Mouse (Mus musculus) left cerebral cortex, postnatal 10 days (tissue): ENCODE data around the gene Capn9. TPM values are rescaled to one million over a fixed set of nuclear protein-coding genes. Genes with fewer than 3 reads are reported as not detected.

Experiments
- DNase-seq, 2 experiments: peaks; one replicate each; pipeline ENCODE4 v3.0.0; 2021 to 2022; ENCODE audit warnings: low spot score in 2 of 2, mixed read lengths in 1 of 2; ENCODE audit errors: extremely low spot score in 1 of 2
- intact Hi-C: fragments of 180-260 bp; cut with DNase I; formaldehyde crosslinking; loops from one replicate; pipeline ENCODE4 v1.15.1; 2025
- total RNA-seq, 2 experiments: library from RNA; stranded (reverse); gene quantifications; 2 replicates each; pipeline ENCODE4 v1.2.3; 2021

Gene Capn9
- total RNA-seq, 2 experiments from 2014 or later, result not detected

GRCm38 (mm10) chr8:124630891-124631290 lies 55.0 kb downstream of the Capn9 start:
- intact Hi-C loops, result no loop called here
- no peak for DNase-seq

GRCm38 (mm10) chr8:124631966-124632365 lies 56.1 kb downstream of the Capn9 start:
- intact Hi-C loops, result no loop called here

GRCm38 (mm10) chr8:124633001-124633703 lies 57.2 kb downstream of the Capn9 start:
- DNase-seq, result peak; percentile 46 to 49

More at GRCm38 (mm10) chr8:124631966-124632365, 56.1 kb downstream of the Capn9 start:
- DNase-seq, result no peak

GRCm38 (mm10) chr8:124634411-124635246 lies 58.7 kb downstream of the Capn9 start:
- intact Hi-C loops, result no loop called here
- DNase-seq, result no peak

More at GRCm38 (mm10) chr8:124633001-124633703, 57.2 kb downstream of the Capn9 start:
- intact Hi-C loops, result no loop called here

- intact Hi-C loops, result no loop called here
- DNase-seq, result no peak
Measured at GRCm38 (mm10) chr8:124635247-124635502, 59.3 kb downstream of the Capn9 start.

GRCm38 (mm10) chr8:124641599-124641998 lies 65.7 kb downstream of the Capn9 start:
- DNase-seq, result no peak
- intact Hi-C loops, result no loop called here

- DNase-seq, result peak; percentile 68 to 84
- intact Hi-C loops, result no loop called here
Measured at GRCm38 (mm10) chr8:124643540-124644339, 67.8 kb downstream of the Capn9 start.

- intact Hi-C loops, result no loop called here
- no peak for DNase-seq
Measured at GRCm38 (mm10) chr8:124648311-124648710, 72.4 kb downstream of the Capn9 start.

GRCm38 (mm10) chr8:124651776-124652175 lies 75.9 kb downstream of the Capn9 start:
- DNase-seq, result no peak
- intact Hi-C loops, result no loop called here

GRCm38 (mm10) chr8:124652546-124652945 lies 76.6 kb downstream of the Capn9 start:
- DNase-seq, result peak in 1 of 2 experiments; percentile 60
- intact Hi-C loops, result no loop called here

- DNase-seq, result no peak
- intact Hi-C loops, result no loop called here
Measured at GRCm38 (mm10) chr8:124653568-124654475, 77.9 kb downstream of the Capn9 start.

GRCm38 (mm10) chr8:124657961-124658360 lies 82.0 kb downstream of the Capn9 start:
- no peak for DNase-seq
- intact Hi-C loops, result no loop called here

- DNase-seq, result peak in 1 of 2 experiments; percentile 70
- intact Hi-C loops, result no loop called here
Measured at GRCm38 (mm10) chr8:124658415-124658814, 82.5 kb downstream of the Capn9 start.

- intact Hi-C loops, result loop anchor here (5.0 kb wide), 1 partner anchor 44 kb away; no protein-coding TSS in a partner anchor
- DNase-seq, result peak in 1 of 2 experiments; percentile 40
Measured at GRCm38 (mm10) chr8:124661781-124662180, 85.9 kb downstream of the Capn9 start.

- no peak for DNase-seq
- intact Hi-C loops, result loop anchor here (5.0 kb wide), 1 partner anchor 45 kb away; no protein-coding TSS in a partner anchor
Measured at GRCm38 (mm10) chr8:124662446-124663111, 86.7 kb downstream of the Capn9 start.

GRCm38 (mm10) chr8:124663112-124663873 lies 87.4 kb downstream of the Capn9 start, which contains the start of gene 2310022B05Rik:
Gene 2310022B05Rik, minus strand, starts transcription at chr8:124663369.
- DNase-seq, result peak; percentile 72 to 92
- intact Hi-C loops, result loop anchor here (5.0 kb wide), 1 partner anchor 46 kb away; no protein-coding TSS in a partner anchor

GRCm38 (mm10) chr8:124663874-124664230 lies 87.9 kb downstream of the Capn9 start:
- intact Hi-C loops, result loop anchor here (5.0 kb wide), 1 partner anchor 47 kb away; no protein-coding TSS in a partner anchor

More at GRCm38 (mm10) chr8:124663874-124664230, 87.9 kb downstream of the Capn9 start:
- no peak for DNase-seq
